Mouse (Mus musculus): Measurements from ENCODE around the gene Tbc1d4. TPM values are rescaled to one million over a fixed set of nuclear protein-coding genes. Genes with fewer than 3 reads are reported as not detected.

Tbc1d4 gene
- polyA plus RNA-seq, 1 experiment from 2014 or later, result 4.8 TPM

DNA sequence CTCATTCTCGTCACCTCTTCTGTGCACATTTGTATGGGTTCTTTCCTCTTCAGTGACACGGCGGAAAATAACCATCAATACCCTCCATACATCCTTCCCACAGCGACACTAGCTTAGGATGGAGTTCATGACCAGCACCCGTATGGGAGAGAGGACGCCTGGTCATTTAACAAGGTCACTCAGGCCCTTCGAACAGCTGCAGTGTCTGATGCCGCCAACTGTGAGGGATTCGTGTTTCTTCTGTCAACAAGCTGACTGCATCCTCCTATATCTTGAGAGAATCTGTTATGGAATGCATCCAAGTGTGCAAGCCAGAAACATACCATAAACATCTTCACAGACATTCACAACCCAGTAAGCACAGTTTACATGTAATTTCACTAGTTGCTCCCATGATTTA, 67.1 kb downstream of the Tbc1d4 start:
- 86% methylated on average over 9 of the region's 9 CpGs for WGBS
- Histone ChIP-seq H3K27ac (replicated peaks) (no peak overlapping the region), H3K27me3 (ENCODE audit: low read depth, poor library complexity, severe bottlenecking) (no peaks in the 10 kb centered on the region), H3K9me3 (replicated peaks) (no peaks in the 10 kb centered on the region), H3K4me3 (no peak overlapping the region), H3K36me3 (no peaks in the 10 kb centered on the region), H3K4me1 (0 out of 2 replicates have a peak, but pooled peaks cover 3% of the 10 kb centered on the region)
- no peak for DNase-seq (ENCODE audit: low spot score)

DNA sequence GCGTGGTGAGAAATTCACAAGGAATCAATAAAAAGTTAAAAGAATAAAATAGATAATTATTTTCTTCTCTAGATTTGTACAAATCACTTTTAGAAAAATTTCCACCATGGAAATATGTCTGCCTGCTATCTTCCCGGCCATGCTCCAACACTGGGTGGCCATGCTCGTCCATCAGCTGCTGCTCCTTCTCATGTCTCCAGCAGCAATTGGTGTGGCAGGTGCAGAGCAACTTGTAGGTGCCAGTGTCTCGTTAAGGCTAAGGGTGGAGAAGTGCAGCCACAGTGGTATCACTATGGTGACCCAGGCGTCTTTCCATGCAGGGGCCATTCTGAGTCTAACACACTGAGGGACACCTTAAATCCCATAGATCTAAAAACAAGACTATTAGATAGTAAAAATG, 67.8 kb downstream of the Tbc1d4 start:
- Histone ChIP-seq H3K27ac (replicated peaks) (no peak overlapping the region), H3K4me1 (0 out of 2 replicates have a peak, but pooled peaks cover 3% of the 10 kb centered on the region), H3K27me3 (ENCODE audit: low read depth, poor library complexity, severe bottlenecking) (no peaks in the 10 kb centered on the region), H3K9me3 (replicated peaks) (no peaks in the 10 kb centered on the region), H3K36me3 (no peaks in the 10 kb centered on the region), H3K4me3 (no peak overlapping the region)
- no peak for DNase-seq (ENCODE audit: low spot score)
- 88% methylated on average over 5 of the region's 5 CpGs for WGBS

DNA sequence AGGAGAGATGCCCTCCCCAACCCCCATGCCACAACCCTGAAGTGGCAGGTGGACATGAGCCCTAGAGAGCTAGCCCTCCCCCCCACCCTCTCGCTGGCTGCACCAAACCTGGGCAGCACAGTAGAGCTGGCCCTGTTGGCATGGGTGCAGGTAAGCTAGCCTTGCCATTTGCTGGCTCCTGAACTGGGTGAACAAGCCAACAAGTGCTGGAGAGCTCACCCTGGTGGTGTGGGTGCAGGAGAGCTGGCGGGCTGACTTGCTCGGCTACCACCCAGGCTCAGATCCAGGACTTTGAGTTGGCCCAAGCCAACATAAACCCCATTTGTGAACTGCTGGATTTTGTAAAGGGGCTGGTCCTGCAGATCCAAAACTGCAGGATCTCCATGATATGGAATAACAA, 68.5 kb downstream of the Tbc1d4 start:
- Histone ChIP-seq H3K27ac (replicated peaks) (no peak overlapping the region), H3K9me3 (replicated peaks) (no peaks in the 10 kb centered on the region), H3K4me1 (0 out of 2 replicates have a peak, but pooled peaks cover 3% of the 10 kb centered on the region), H3K4me3 (no peak overlapping the region), H3K36me3 (no peaks in the 10 kb centered on the region), H3K27me3 (ENCODE audit: low read depth, poor library complexity, severe bottlenecking) (no peaks in the 10 kb centered on the region)
- WGBS, result 97% methylated on average over 3 of the region's 3 CpGs
- DNase-seq (ENCODE audit: low spot score), result no peak

DNA sequence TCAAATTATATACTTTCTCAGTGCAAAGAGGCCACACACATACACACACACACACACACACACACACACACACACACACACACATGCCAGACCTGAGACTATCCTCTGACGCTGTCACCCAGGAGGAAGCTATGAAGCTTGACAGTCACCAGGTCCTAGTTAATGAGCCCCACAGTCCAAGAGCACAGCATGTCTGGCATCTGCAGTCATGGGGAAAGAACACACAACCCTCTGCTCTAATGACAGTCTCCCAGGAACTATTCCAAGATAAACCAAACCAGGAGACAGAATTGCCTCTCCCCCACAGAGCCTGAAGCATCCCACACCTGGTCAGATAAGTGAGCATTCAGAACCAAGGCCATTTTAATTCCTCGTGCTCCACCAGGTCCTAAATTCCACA, 71.1 kb downstream of the Tbc1d4 start:
- Histone ChIP-seq H3K4me3 (no peak overlapping the region), H3K9me3 (replicated peaks) (no peaks in the 10 kb centered on the region), H3K4me1 (0 out of 2 replicates have a peak, but pooled peaks cover 3% of the 10 kb centered on the region), H3K27me3 (ENCODE audit: low read depth, poor library complexity, severe bottlenecking) (no peaks in the 10 kb centered on the region), H3K36me3 (no peaks in the 10 kb centered on the region), H3K27ac (replicated peaks) (no peak overlapping the region)
- no peak for DNase-seq (ENCODE audit: low spot score)
- WGBS, result 75% methylated on average over 2 of the region's 2 CpGs

DNA sequence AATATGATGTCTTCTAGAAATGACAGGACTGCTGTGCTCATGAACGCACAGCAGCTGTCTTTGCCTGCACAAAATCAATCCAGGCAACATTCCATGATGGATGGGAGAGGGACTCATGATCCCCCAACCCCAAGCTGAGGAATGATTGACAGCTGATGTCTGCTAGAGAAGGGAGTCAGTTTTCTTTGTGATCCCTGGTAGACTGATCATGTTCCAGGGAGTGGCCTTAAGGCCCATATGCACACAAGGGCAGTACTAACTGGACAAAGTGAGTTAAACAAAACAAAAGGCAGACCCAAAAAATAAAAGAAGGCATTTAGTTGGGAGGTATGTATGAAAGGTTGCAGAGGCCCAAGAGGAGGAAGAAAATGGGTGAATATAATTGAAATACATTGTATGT, 71.6 kb downstream of the Tbc1d4 start:
- Histone ChIP-seq H3K27me3 (ENCODE audit: low read depth, poor library complexity, severe bottlenecking) (no peaks in the 10 kb centered on the region), H3K9me3 (replicated peaks) (no peaks in the 10 kb centered on the region), H3K4me1 (0 out of 2 replicates have a peak, but pooled peaks cover 3% of the 10 kb centered on the region), H3K27ac (replicated peaks) (no peak overlapping the region), H3K4me3 (no peak overlapping the region), H3K36me3 (no peaks in the 10 kb centered on the region)
- no peak for DNase-seq (ENCODE audit: low spot score)
- WGBS, result 81% methylated on average over 1 of the region's 1 CpGs

DNA sequence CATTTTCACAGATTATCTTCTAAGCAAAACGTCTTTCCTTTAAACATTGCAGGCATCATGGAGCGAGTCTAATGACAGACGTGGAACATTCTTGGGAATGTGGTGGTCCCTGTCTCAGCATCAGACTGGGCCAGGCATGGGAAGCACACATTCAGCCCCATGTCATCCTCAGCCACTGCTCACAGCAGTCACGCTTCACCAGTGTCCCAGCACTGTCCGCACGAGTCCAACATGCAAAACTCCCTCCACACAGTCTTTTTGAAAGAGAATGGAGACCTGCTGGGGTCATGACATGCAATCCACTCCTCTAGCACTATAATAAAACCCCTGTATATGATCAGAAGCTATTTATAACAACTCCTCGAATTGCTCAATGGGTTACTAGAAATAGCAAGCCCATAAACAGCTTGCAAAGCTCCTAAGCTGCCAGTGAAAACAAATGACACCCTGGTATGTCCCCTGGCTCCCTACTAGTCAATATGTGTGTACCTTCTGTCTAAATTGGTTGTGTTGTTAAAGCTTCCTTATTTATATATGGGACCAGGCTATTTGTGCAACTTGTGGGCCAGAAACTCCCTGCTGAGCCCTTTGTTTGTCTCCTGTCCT, 76.8 kb downstream of the Tbc1d4 start:
- no peak for DNase-seq (ENCODE audit: low spot score)
- no peak overlapping the region for H3K27ac ChIP-seq (replicated peaks)
- peaks cover 19% of the 10 kb centered on the region for H3K4me1 ChIP-seq
- H3K36me3 ChIP-seq, result no peaks in the 10 kb centered on the region
- 72% methylated on average over 7 of the region's 7 CpGs for WGBS
- no peaks in the 10 kb centered on the region for H3K9me3 ChIP-seq (replicated peaks)
- no peak overlapping the region for H3K4me3 ChIP-seq
- no peaks in the 10 kb centered on the region for H3K27me3 ChIP-seq (ENCODE audit: low read depth, poor library complexity, severe bottlenecking)

DNA sequence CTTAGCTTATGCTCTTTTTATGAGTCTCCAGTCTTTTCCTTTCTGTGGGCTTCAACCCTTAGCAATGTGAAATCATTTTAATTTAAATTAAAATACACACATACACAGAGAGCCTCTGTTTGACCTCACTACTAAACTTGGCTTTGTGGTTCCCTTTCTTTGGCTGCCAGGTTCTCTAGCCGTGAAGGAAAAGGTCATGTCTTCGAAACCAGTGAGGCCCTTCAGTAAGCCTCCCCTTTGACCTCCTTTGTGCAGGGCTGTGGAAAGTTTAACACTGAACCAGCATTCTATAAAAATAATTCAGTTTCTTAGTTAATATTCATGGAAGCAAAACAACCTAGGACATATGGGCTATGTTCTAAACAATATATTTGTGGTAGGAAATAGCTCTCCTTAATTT, 78.5 kb downstream of the Tbc1d4 start:
- no peaks in the 10 kb centered on the region for H3K27me3 ChIP-seq (ENCODE audit: low read depth, poor library complexity, severe bottlenecking)
- H3K27ac ChIP-seq (replicated peaks), result no peak overlapping the region
- WGBS, result 48% methylated on average over 2 of the region's 2 CpGs
- peaks cover 20% of the 10 kb centered on the region for H3K4me1 ChIP-seq
- H3K9me3 ChIP-seq (replicated peaks), result no peaks in the 10 kb centered on the region
- no peaks in the 10 kb centered on the region for H3K36me3 ChIP-seq
- DNase-seq (ENCODE audit: low spot score), result no peak
- H3K4me3 ChIP-seq, result no peak overlapping the region

DNA sequence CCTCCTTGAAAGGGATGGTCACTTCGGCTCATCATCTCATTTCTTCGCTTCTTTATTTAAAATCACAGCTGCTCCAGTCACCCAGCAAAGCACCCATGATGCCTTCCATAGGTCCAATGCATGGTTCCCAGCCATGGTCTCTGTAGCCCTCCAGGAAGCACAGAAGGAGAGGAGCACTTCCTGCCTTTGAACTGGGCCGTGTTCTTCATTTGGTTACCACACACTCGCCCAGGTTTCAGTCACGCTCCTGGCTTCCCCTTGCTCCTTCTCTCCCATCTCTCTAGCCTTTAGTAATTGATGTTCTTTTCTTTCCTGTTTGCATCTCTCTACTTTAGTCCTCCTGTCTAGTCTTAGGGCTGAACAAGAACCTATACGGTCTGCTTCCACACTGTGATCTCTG, 79.8 kb downstream of the Tbc1d4 start:
- H3K4me1 ChIP-seq, result peaks cover 26% of the 10 kb centered on the region
- no peak overlapping the region for H3K27ac ChIP-seq (replicated peaks)
- no peak overlapping the region for H3K4me3 ChIP-seq
- no peaks in the 10 kb centered on the region for H3K9me3 ChIP-seq (replicated peaks)
- H3K27me3 ChIP-seq (ENCODE audit: low read depth, poor library complexity, severe bottlenecking), result no peaks in the 10 kb centered on the region
- DNase-seq (ENCODE audit: low spot score), result no peak
- H3K36me3 ChIP-seq, result no peaks in the 10 kb centered on the region
- WGBS, result 89% methylated on average over 6 of the region's 6 CpGs

DNA sequence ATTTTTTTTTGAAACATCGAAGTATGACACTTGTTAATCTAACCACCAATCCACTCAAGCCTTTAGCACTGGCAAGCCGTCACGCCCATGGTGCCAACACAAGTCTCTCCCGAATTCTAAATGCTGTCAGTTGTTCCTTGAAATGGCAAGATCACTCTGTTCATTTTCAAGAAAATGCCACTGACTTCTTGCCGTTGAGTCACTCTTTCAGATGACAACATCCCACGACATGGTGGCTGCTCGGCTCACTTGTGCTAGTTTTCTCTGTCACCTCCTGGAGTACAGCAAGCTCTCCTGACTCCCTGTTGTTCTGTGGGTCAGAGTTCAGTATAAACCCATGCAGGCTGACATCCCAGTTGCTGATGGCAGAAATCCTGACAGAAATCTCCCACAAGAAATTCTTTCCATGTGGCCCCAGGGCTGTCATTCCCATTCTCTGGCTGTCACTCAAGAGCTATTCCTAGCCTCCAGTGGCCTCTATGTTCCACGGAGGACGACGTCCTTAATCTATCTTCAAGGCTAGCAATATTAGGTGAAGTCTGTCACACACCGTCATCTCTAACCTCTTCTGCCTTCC, 81.5 kb downstream of the Tbc1d4 start:
- no peaks in the 10 kb centered on the region for H3K27me3 ChIP-seq (ENCODE audit: low read depth, poor library complexity, severe bottlenecking)
- H3K4me1 ChIP-seq, result peaks cover 26% of the 10 kb centered on the region
- no peak overlapping the region for H3K4me3 ChIP-seq
- no peaks in the 10 kb centered on the region for H3K9me3 ChIP-seq (replicated peaks)
- no peak for DNase-seq (ENCODE audit: low spot score)
- no peaks in the 10 kb centered on the region for H3K36me3 ChIP-seq
- WGBS, result 72% methylated on average over 11 of the region's 11 CpGs
- H3K27ac ChIP-seq (replicated peaks), result no peak overlapping the region

DNA sequence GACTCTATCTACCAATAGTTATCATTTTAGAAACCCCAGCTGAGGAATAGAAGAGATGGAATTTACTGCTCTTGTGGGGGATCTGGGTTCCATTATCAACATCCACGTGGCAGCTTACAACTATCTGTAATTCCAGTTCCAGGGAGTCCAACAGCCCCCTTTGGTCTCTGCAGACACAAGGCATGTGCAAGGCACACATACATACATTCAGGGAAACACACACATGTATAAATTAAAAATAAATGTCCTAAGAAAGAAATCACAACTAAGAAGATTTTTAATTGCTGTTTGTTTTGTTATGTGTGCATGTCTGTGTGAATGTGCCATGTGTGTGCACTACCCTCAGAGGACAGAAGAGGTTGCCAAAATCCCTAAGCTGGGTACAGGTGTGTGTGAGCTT, 82.5 kb downstream of the Tbc1d4 start:
- Histone ChIP-seq H3K4me1 (peaks cover 20% of the 10 kb centered on the region), H3K36me3 (no peaks in the 10 kb centered on the region), H3K27me3 (ENCODE audit: low read depth, poor library complexity, severe bottlenecking) (no peaks in the 10 kb centered on the region), H3K27ac (replicated peaks) (no peak overlapping the region), H3K9me3 (replicated peaks) (no peaks in the 10 kb centered on the region), H3K4me3 (no peak overlapping the region)
- DNase-seq (ENCODE audit: low spot score), result no peak
- WGBS, result 82% methylated on average over 1 of the region's 1 CpGs

DNA sequence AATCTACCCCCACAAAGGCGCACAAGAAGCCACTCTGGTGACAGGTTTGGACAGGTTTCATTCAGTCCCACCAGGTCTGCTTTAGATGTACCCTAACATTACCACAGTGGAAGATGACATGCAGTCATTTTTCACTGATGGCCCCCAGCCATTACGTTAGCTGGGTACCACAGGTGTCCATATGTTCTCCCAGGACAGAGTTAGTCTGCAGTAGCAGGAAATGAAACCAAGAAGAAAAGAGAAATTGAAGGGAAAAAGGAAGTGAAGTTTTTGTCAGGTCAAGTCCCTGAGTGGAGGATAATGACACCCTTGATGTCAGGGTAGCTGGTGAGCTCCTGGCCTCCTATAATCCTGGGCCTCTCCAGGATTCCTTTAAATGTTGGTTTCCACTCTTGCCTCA, 89.0 kb downstream of the Tbc1d4 start:
- Histone ChIP-seq H3K27ac (replicated peaks) (no peak overlapping the region), H3K4me3 (no peak overlapping the region), H3K27me3 (ENCODE audit: low read depth, poor library complexity, severe bottlenecking) (peaks cover 4% of the 10 kb centered on the region; the same call in 1 of the 2 replicates), H3K9me3 (replicated peaks) (no peaks in the 10 kb centered on the region), H3K4me1 (peaks cover 23% of the 10 kb centered on the region), H3K36me3 (no peaks in the 10 kb centered on the region)
- DNase-seq (ENCODE audit: low spot score), result no peak
- WGBS, result 95% methylated on average over 2 of the region's 2 CpGs

DNA sequence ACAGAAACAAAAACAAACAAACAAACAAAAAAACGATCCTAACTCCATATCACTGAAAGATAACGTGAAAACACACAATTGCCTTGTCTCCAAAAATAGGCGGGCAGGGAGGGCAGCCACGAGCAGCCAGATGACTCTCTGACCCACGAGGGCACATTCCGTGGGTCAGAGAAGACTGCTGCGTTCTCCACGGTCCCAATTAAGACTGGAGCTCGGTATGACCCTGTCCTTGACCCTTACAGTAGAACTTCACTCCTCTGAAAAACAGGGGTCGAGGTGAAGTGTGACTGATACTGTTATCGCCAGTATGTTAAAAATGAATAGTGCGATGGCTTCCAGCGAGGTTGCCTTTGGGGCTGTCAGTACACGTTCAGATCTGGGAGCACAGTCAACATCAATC, 90.7 kb downstream of the Tbc1d4 start:
- DNase-seq (ENCODE audit: low spot score), result no peak
- H3K4me1 ChIP-seq, result peaks cover 31% of the 10 kb centered on the region
- H3K9me3 ChIP-seq (replicated peaks), result no peaks in the 10 kb centered on the region
- H3K27ac ChIP-seq (replicated peaks), result no peak overlapping the region
- no peak overlapping the region for H3K4me3 ChIP-seq
- H3K36me3 ChIP-seq, result no peaks in the 10 kb centered on the region
- 80% methylated on average over 14 of the region's 14 CpGs for WGBS
- peaks cover 9% of the 10 kb centered on the region; the same call in 1 of the 2 replicates for H3K27me3 ChIP-seq (ENCODE audit: low read depth, poor library complexity, severe bottlenecking)

DNA sequence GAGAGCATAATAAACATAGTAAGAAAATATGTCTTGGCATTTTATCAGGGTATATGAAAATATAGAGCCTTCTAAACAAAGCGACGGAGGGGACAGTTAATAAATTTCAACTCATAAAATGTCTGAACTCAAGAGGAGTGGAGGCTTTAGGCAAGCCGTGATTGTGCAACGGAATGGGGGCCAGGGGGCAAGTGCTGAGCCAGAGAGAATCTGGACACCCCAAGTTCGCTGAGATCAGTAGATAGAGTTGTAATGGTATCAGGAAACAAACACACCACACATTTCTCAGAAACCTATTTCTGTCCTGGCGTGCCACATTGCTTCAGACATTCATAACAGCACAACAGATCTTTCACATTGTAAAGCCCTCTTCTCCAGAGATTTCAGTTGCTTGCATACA, 91.2 kb downstream of the Tbc1d4 start:
- no peaks in the 10 kb centered on the region for H3K36me3 ChIP-seq
- H3K27ac ChIP-seq (replicated peaks), result no peak overlapping the region
- H3K4me1 ChIP-seq, result peaks cover 31% of the 10 kb centered on the region
- H3K9me3 ChIP-seq (replicated peaks), result no peaks in the 10 kb centered on the region
- 89% methylated on average over 6 of the region's 6 CpGs for WGBS
- no peak overlapping the region for H3K4me3 ChIP-seq
- DNase-seq (ENCODE audit: low spot score), result no peak
- H3K27me3 ChIP-seq (ENCODE audit: low read depth, poor library complexity, severe bottlenecking), result peaks cover 9% of the 10 kb centered on the region; the same call in 1 of the 2 replicates

Measured in midbrain, embryonic 10.5 days (tissue).